Mouse (Mus musculus) ES-E14 (cell line): Measurements from ENCODE around the gene Ttll13.

ENCODE experiments used
- CHD2 ChIP-seq: IDR thresholded peaks from 2 replicates; pipeline ENCODE4 v1.6.1; 2014; ENCODE audit warnings: mild to moderate bottlenecking, low read depth, low read length, inconsistent platforms
- HCFC1 ChIP-seq: IDR thresholded peaks from 2 replicates; pipeline ENCODE4 v1.6.1; 2012; ENCODE audit warnings: low read length, inconsistent platforms, borderline replicate concordance; ENCODE audit not compliant: insufficient read depth
- ZNF384 ChIP-seq: IDR thresholded peaks from 2 replicates; pipeline ENCODE4 v1.6.1; 2012; ENCODE audit warnings: low read depth, low read length, inconsistent platforms

GRCm38 (mm10) chr7:80264606-80265005 lies 18.4 kb downstream of the Ttll13 start:
- TF ChIP-seq ZNF384 (no peak), HCFC1 (no peak), CHD2 (no peak)
